Mouse (Mus musculus): Measurements from ENCODE around the gene Gtpbp4.
"Not testable (repeated sequence)": the region's sequence is repeated elsewhere in the genome, so short reads cannot be mapped to it uniquely, and the experiment has no call there.

Gene Gtpbp4

GRCm38 (mm10) chr13:8972972-8973371, 22.9 kb downstream of the Gtpbp4 start:
- in situ Hi-C loops (cut with MboI, MseI) = no loop called here

DNA sequence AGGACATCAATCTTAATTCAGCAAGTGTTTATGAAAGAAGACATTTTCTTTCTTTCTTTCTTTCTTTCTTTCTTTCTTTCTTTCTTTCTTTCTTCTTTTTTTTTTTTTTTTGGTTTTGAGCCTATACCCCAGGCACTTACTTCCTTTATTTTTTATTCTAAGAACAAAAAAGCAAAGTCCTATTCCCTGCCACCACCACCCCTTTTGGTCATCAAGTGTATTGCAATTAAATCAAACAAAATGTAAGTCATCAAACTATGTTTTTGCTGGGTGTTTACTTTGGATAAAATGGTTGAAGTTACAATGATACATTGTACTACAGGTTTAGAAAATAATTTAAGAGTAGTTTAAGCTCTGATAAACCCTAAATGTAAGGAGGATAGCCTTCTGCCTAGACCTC, 23.5 kb downstream of the Gtpbp4 start:
- in situ Hi-C loops (cut with MboI, MseI) = no loop called here

GRCm38 (mm10) chr13:8967742-8968141, 28.1 kb downstream of the Gtpbp4 start:
- in situ Hi-C loops (cut with MboI, MseI) = no loop called here

DNA sequence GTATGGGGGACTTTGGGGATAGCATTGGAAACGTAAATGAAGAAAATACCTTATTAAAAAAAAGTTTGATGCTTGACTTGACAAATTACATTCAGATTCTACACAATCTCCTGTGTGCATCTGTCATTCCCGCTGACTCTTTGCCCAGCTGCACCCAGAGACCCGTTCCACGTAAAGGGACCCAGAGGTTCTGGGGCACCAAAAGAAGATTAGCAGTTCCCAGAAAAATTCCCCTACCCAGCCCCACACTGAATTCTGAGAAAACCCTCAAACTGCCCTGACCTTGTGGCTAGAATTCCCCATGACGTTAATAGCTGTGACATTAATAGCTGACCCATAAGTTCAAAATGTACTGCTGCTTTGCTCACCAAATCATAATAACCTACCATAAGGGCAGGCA, 30.7 kb downstream of the Gtpbp4 start:
- in situ Hi-C loops (cut with MboI, MseI) = no loop called here

DNA sequence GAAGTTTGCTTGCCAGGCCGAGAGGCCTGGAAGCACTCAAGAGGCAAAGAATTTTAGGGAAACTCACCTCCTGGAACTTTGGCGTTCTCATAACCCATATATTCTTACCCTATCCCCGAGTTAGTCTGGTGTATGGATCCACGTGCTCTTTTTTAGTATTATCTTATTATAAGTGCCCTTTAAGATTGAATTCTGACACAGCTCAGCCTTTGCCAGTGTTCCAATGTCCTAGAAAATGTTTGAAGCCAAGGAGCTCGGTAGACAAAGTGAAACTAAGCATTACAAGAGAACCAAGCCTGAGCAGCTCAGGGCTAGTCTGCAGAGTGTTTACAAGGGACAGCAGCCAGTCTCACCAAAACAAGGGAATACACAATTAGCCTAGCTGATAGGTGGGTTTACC, 33.6 kb downstream of the Gtpbp4 start:
- in situ Hi-C loops (cut with MboI, MseI) = not testable (repeated sequence)

- in situ Hi-C loops (cut with MboI, MseI) = not testable (repeated sequence)
Observed at GRCm38 (mm10) chr13:8961128-8961888, 34.6 kb downstream of the Gtpbp4 start.

DNA sequence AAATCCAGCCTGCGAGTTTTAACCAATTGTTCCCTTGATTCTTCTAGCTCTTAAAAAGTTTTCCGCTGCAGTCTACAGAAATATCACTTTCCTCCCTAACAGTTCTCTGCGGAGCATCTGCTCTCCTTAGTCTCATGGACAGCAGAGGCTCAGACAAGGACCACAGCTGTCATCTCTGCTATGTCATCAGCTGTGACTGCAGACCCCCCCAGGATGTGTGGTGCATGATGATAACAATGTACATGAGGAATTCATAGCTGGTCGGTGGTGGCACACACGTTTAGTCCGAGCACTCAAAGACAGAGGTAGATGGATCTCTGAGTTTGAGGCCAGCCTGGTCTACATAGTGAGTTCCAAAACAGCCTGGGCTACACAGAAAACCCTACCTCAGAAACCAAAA, 36.3 kb downstream of the Gtpbp4 start:
- in situ Hi-C loops (cut with MboI, MseI) = not testable (repeated sequence)

GRCm38 (mm10) chr13:8959058-8959457, 36.8 kb downstream of the Gtpbp4 start:
- in situ Hi-C loops (cut with MboI, MseI) = not testable (repeated sequence)

GRCm38 (mm10) chr13:8956873-8957272, 39.0 kb downstream of the Gtpbp4 start:
- in situ Hi-C loops (cut with MboI, MseI) = not testable (repeated sequence)

DNA sequence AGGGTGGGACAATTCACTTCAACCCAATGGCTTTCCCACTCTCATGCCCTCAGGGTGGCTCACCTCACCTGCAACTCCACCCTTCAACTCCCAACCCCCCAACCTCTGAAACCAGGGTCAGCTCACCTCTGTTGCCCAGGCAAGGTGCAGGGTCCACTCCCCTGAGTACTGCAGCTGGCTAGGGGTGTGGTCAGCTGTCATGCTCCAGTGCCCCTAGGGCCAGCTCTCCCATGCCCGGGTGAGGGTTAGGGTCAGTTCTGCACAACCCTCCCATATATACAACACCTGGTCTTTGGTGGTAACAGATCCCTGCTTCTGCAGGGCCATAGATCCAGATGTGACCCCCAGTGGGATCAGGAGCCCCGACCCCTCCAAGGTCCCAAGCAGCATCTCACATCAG, 40.8 kb downstream of the Gtpbp4 start:
- in situ Hi-C loops (cut with MboI, MseI) = not testable (repeated sequence)

- in situ Hi-C loops (cut with MboI, MseI) = not testable (repeated sequence)
Observed at GRCm38 (mm10) chr13:8952563-8952962, 43.3 kb downstream of the Gtpbp4 start, which contains the start of gene Idi2. Gene Idi2, plus strand, starts transcription at chr13:8952863.

- in situ Hi-C loops (cut with MboI, MseI) = not testable (repeated sequence)
Observed at GRCm38 (mm10) chr13:8948131-8948530, 47.8 kb downstream of the Gtpbp4 start, which contains the start of gene Gm9745. Gene Gm9745, minus strand, starts transcription at chr13:8948231.

- in situ Hi-C loops (cut with MboI, MseI) = not testable (repeated sequence)
Observed at GRCm38 (mm10) chr13:8943828-8944227, 52.1 kb downstream of the Gtpbp4 start.

DNA sequence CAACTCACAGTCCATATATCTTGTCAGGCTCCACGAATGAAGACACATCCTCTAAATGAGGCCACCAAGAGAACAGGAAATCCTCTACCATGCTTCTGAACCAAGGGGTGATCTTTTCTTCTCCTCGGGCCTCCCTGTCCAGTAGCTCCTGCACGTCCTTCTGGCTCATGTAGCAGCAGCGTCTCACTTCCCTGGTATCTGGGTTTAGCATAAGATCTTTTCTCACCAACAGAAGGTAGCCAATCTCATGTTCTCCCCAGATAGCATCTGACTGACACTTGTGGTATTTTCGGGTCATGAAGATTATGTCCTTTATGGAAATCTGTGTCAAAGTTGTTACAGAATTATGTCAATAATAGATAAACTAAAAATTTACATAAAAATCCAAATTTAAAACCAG, 54.2 kb downstream of the Gtpbp4 start:
- in situ Hi-C loops (cut with MboI, MseI) = not testable (repeated sequence)

DNA sequence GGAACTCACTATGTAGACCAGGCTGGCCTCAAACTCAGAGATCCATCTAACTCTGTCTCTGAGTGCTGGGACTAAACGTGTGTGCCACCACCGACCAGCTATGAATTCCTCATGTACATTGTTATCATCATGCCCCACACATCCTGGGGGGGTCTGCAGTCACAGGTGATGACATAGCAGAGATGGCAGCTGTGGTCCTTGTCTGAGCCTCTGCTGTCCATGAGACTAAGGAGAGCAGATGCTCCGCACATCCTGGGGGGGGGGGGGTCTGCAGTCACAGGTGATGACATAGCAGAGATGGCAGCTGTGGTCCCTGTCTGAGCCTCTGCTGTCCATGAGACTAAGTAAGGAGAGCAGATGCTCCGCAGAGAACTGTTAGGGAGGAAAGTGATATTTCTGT, 54.8 kb downstream of the Gtpbp4 start:
- in situ Hi-C loops (cut with MboI, MseI) = not testable (repeated sequence)

- in situ Hi-C loops (cut with MboI, MseI) = not testable (repeated sequence)
Observed at GRCm38 (mm10) chr13:8937611-8938140, 58.2 kb downstream of the Gtpbp4 start.

DNA sequence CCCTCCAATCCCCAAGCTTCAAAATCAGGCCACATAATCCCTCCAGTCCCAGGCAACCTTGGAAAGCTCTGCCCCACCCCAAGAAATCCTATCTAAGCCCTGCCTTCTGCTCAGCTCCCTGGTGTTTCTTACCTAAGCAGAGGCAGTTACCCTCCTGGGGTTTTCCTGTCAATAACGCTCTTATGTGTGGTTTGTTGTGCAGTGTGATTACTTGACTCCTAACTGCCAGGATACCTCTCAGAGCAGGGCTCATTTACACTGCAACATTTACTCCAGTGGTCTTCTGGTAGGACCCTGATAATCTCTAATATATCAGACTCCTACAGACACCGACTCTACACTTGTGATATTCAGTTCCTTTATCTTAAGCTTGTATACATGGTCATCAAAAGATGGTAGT, 62.4 kb downstream of the Gtpbp4 start:
- in situ Hi-C loops (cut with MboI, MseI) = no loop called here
